Mouse (Mus musculus): ENCODE results near the gene Rhof.

- TF ChIP-seq CTCF (IDR thresholded peaks at IDR 0.05; ENCODE audit: low read depth, low read length) (no peak), TAL1 (conservative IDR thresholded peaks at IDR 0.05; ENCODE audit: low read depth, low read length) (no peak)
These were observed 19.3 kb upstream of the Rhof start for GRCm38 (mm10) chr5:123151707-123152362.

All from G1E (cell line).